Mouse (Mus musculus): ENCODE measurements around the gene Chm. TPM values are rescaled to one million over a fixed set of nuclear protein-coding genes. Genes with fewer than 3 reads are reported as not detected.
"Not testable (repeated sequence)": the region's sequence is repeated elsewhere in the genome, so short reads cannot be mapped to it uniquely, and the experiment has no call there.

Gene Chm
- polyA plus RNA-seq (2014; fragmentation: Nextera tagmentation; extraction: Ambion mirVana) = 17.3 and 19.6 TPM in 2 replicates

GRCm38 (mm10) chrX:113185230-113185985 is at the start of gene Chm:
TSS of gene Chm (minus strand) at chrX:113185517.
- Histone ChIP-seq H3K27ac (ENCODE audit: low read depth, low read length) (peak within 1 kb of the TSS; percentile 48; the same call in 1 of the 2 replicates), H3K4me2 (ENCODE audit: low read depth, low read length, severe bottlenecking) (peak within 1 kb of the TSS; percentile 44), H3K27me3 (ENCODE audit: control insufficient read depth, insufficient read depth, low read length) (no peaks in the 10 kb centered on the region), H3K9ac (ENCODE audit: low read length) (peak within 1 kb of the TSS; percentile 63), H3K4me1 (replicated peaks; ENCODE audit: control insufficient read depth, insufficient read depth, low read length) (no peaks in the 10 kb centered on the region), H3K36me3 (ENCODE audit: control insufficient read depth, insufficient read depth, low read length) (no peaks in the 10 kb centered on the region), H3K4me3 (ENCODE audit: low read depth, low read length) (peak within 1 kb of the TSS; percentile 45), H3K9me3 (ENCODE audit: control insufficient read depth, low read length) (no peaks in the 10 kb centered on the region)
- ATAC-seq (replicated peaks; ENCODE audit: low FRiP score) (peak; percentile 96), DNase-seq (ENCODE audit: low spot score) (peak; percentile 56)
- 13% methylated on average over 21 of the region's 21 CpGs for WGBS

- ATAC-seq (replicated peaks; ENCODE audit: low FRiP score) = no peak
- H3K9me3 ChIP-seq (ENCODE audit: control insufficient read depth, low read length) = no peaks in the 10 kb centered on the region
- H3K4me3 ChIP-seq (ENCODE audit: low read depth, low read length) = no peak overlapping the region
- H3K27ac ChIP-seq (ENCODE audit: low read depth, low read length) = no peak overlapping the region
- H3K9ac ChIP-seq (ENCODE audit: low read length) = no peak overlapping the region
- DNase-seq (ENCODE audit: low spot score) = no peak
- no peaks in the 10 kb centered on the region for H3K36me3 ChIP-seq (ENCODE audit: control insufficient read depth, insufficient read depth, low read length)
- no peaks in the 10 kb centered on the region for H3K4me1 ChIP-seq (replicated peaks; ENCODE audit: control insufficient read depth, insufficient read depth, low read length)
- 11% methylated on average over 2 of the region's 2 CpGs for WGBS
- no peak overlapping the region for H3K4me2 ChIP-seq (ENCODE audit: low read depth, low read length, severe bottlenecking)
- H3K27me3 ChIP-seq (ENCODE audit: control insufficient read depth, insufficient read depth, low read length) = no peaks in the 10 kb centered on the region
Observed at GRCm38 (mm10) chrX:113193901-113194300, 8.6 kb upstream of the Chm start.

- no peak for DNase-seq (ENCODE audit: low spot score)
- H3K4me3 ChIP-seq (ENCODE audit: low read depth, low read length) = peak overlapping the region; percentile 45
- H3K27ac ChIP-seq (ENCODE audit: low read depth, low read length) = peak overlapping the region; percentile 48; the same call in 1 of the 2 replicates
- H3K4me1 ChIP-seq (replicated peaks; ENCODE audit: control insufficient read depth, insufficient read depth, low read length) = no peaks in the 10 kb centered on the region
- ATAC-seq (replicated peaks; ENCODE audit: low FRiP score) = no peak
- peak overlapping the region; percentile 44 for H3K4me2 ChIP-seq (ENCODE audit: low read depth, low read length, severe bottlenecking)
- H3K27me3 ChIP-seq (ENCODE audit: control insufficient read depth, insufficient read depth, low read length) = no peaks in the 10 kb centered on the region
- peak overlapping the region; percentile 63 for H3K9ac ChIP-seq (ENCODE audit: low read length)
- no peaks in the 10 kb centered on the region for H3K9me3 ChIP-seq (ENCODE audit: control insufficient read depth, low read length)
- H3K36me3 ChIP-seq (ENCODE audit: control insufficient read depth, insufficient read depth, low read length) = no peaks in the 10 kb centered on the region
- WGBS = 15% methylated on average over 17 of the region's 17 CpGs
Observed at GRCm38 (mm10) chrX:113184569-113185229, 618 bp downstream of the Chm start.

- not testable (repeated sequence) for H3K9me3 ChIP-seq (ENCODE audit: control insufficient read depth, low read length); DNase-seq (ENCODE audit: low spot score); H3K4me3 ChIP-seq (ENCODE audit: low read depth, low read length); H3K27ac ChIP-seq (ENCODE audit: low read depth, low read length); H3K27me3 ChIP-seq (ENCODE audit: control insufficient read depth, insufficient read depth, low read length); H3K4me1 ChIP-seq (replicated peaks; ENCODE audit: control insufficient read depth, insufficient read depth, low read length); ATAC-seq (replicated peaks; ENCODE audit: low FRiP score); H3K9ac ChIP-seq (ENCODE audit: low read length); H3K4me2 ChIP-seq (ENCODE audit: low read depth, low read length, severe bottlenecking); H3K36me3 ChIP-seq (ENCODE audit: control insufficient read depth, insufficient read depth, low read length)
- WGBS = 92% methylated on average over 4 of the region's 4 CpGs
Observed at GRCm38 (mm10) chrX:113180856-113181255, 4.5 kb downstream of the Chm start.

GRCm38 (mm10) chrX:113172766-113173165 is 12.6 kb downstream of the Chm start:
- Histone ChIP-seq H3K9ac (ENCODE audit: low read length) (no peak overlapping the region), H3K9me3 (ENCODE audit: control insufficient read depth, low read length) (no peaks in the 10 kb centered on the region), H3K36me3 (ENCODE audit: control insufficient read depth, insufficient read depth, low read length) (no peaks in the 10 kb centered on the region), H3K4me3 (ENCODE audit: low read depth, low read length) (no peak overlapping the region), H3K27ac (ENCODE audit: low read depth, low read length) (no peak overlapping the region), H3K27me3 (ENCODE audit: control insufficient read depth, insufficient read depth, low read length) (no peaks in the 10 kb centered on the region), H3K4me1 (replicated peaks; ENCODE audit: control insufficient read depth, insufficient read depth, low read length) (no peaks in the 10 kb centered on the region), H3K4me2 (ENCODE audit: low read depth, low read length, severe bottlenecking) (no peak overlapping the region)
- ATAC-seq (replicated peaks; ENCODE audit: low FRiP score) (no peak), DNase-seq (ENCODE audit: low spot score) (no peak)
- whole genome bisulfite sequencing = 70% methylated on average over 2 of the region's 2 CpGs

GRCm38 (mm10) chrX:113172271-113172670 is 13.0 kb downstream of the Chm start:
- Histone ChIP-seq H3K9me3 (ENCODE audit: control insufficient read depth, low read length) (no peaks in the 10 kb centered on the region), H3K27me3 (ENCODE audit: control insufficient read depth, insufficient read depth, low read length) (no peaks in the 10 kb centered on the region), H3K4me3 (ENCODE audit: low read depth, low read length) (no peak overlapping the region), H3K4me1 (replicated peaks; ENCODE audit: control insufficient read depth, insufficient read depth, low read length) (no peaks in the 10 kb centered on the region), H3K9ac (ENCODE audit: low read length) (no peak overlapping the region), H3K36me3 (ENCODE audit: control insufficient read depth, insufficient read depth, low read length) (no peaks in the 10 kb centered on the region), H3K4me2 (ENCODE audit: low read depth, low read length, severe bottlenecking) (no peak overlapping the region), H3K27ac (ENCODE audit: low read depth, low read length) (no peak overlapping the region)
- ATAC-seq (replicated peaks; ENCODE audit: low FRiP score) = no peak
- 75% methylated on average over 1 of the region's 1 CpGs for WGBS
- no peak for DNase-seq (ENCODE audit: low spot score)

GRCm38 (mm10) chrX:113160268-113160860 is 25.0 kb downstream of the Chm start:
- Histone ChIP-seq H3K4me3 (ENCODE audit: low read depth, low read length) (no peak overlapping the region), H3K36me3 (ENCODE audit: control insufficient read depth, insufficient read depth, low read length) (no peaks in the 10 kb centered on the region), H3K27ac (ENCODE audit: low read depth, low read length) (no peak overlapping the region), H3K27me3 (ENCODE audit: control insufficient read depth, insufficient read depth, low read length) (no peaks in the 10 kb centered on the region), H3K4me1 (replicated peaks; ENCODE audit: control insufficient read depth, insufficient read depth, low read length) (no peaks in the 10 kb centered on the region), H3K4me2 (ENCODE audit: low read depth, low read length, severe bottlenecking) (no peak overlapping the region), H3K9me3 (ENCODE audit: control insufficient read depth, low read length) (no peaks in the 10 kb centered on the region), H3K9ac (ENCODE audit: low read length) (no peak overlapping the region)
- 78% methylated on average over 3 of the region's 3 CpGs for WGBS
- no peak for ATAC-seq (replicated peaks; ENCODE audit: low FRiP score)
- no peak for DNase-seq (ENCODE audit: low spot score)

GRCm38 (mm10) chrX:113084171-113084570 is 101.1 kb downstream of the Chm start:
- 73% methylated on average over 2 of the region's 2 CpGs for WGBS
- no peak overlapping the region for H3K9ac ChIP-seq (ENCODE audit: low read length)
- no peaks in the 10 kb centered on the region for H3K9me3 ChIP-seq (ENCODE audit: control insufficient read depth, low read length)
- H3K4me3 ChIP-seq (ENCODE audit: low read depth, low read length) = no peak overlapping the region
- no peaks in the 10 kb centered on the region for H3K36me3 ChIP-seq (ENCODE audit: control insufficient read depth, insufficient read depth, low read length)
- ATAC-seq (replicated peaks; ENCODE audit: low FRiP score) (no peak), DNase-seq (ENCODE audit: low spot score) (no peak)
- no peaks in the 10 kb centered on the region for H3K4me1 ChIP-seq (replicated peaks; ENCODE audit: control insufficient read depth, insufficient read depth, low read length)
- no peak overlapping the region for H3K27ac ChIP-seq (ENCODE audit: low read depth, low read length)
- H3K4me2 ChIP-seq (ENCODE audit: low read depth, low read length, severe bottlenecking) = no peak overlapping the region
- no peaks in the 10 kb centered on the region for H3K27me3 ChIP-seq (ENCODE audit: control insufficient read depth, insufficient read depth, low read length)

Data from forebrain, embryonic 11.5 days (tissue).